Mouse (Mus musculus) G1E (cell line): ENCODE measurements around the gene Nabp2. TPM values are rescaled to one million over a fixed set of nuclear protein-coding genes. Genes with fewer than 3 reads are reported as not detected.

Source experiments
- ATAC-seq: 2 replicates; pipeline ENCODE4 v1.8.0; 2016; ENCODE audit warnings: mild to moderate bottlenecking; ENCODE audit not compliant: insufficient number of reproducible peaks, poor library complexity, low FRiP score, severe bottlenecking; ENCODE audit errors: extremely low read depth
- DNase-seq: peaks from one replicate; pipeline ENCODE4 v3.0.0; 2012; ENCODE audit warnings: low spot score
- H3K27me3 ChIP-seq: 2 replicates; pipeline ENCODE4 v1.6.1; 2012; ENCODE audit warnings: mild to moderate bottlenecking, low read length, inconsistent platforms; ENCODE audit not compliant: insufficient read depth
- H3K36me3 ChIP-seq: replicated peaks from 2 replicates; pipeline ENCODE3; 2012; ENCODE audit warnings: mild to moderate bottlenecking, inconsistent platforms
- H3K4me1 ChIP-seq: 2 replicates; pipeline ENCODE4 v1.6.1; 2012; ENCODE audit warnings: low read depth, low read length, inconsistent platforms, mixed read lengths; ENCODE audit not compliant: insufficient read depth
- H3K4me3 ChIP-seq: 2 replicates; pipeline ENCODE4 v1.5.1; 2012; ENCODE audit warnings: low read depth, mild to moderate bottlenecking, inconsistent platforms, low read length, moderate library complexity, mixed read lengths
- H3K9me3 ChIP-seq: replicated peaks from 2 replicates; pipeline ENCODE4 v1.6.1; 2012; ENCODE audit warnings: inconsistent platforms
- CTCF ChIP-seq: IDR thresholded peaks from 2 replicates; pipeline ENCODE4 v1.5.1; 2012; ENCODE audit warnings: low read depth, low read length, inconsistent platforms, mixed read lengths
- GATA1 ChIP-seq: IDR thresholded peaks from 2 replicates; pipeline ENCODE4 v1.6.1; 2012; ENCODE audit warnings: borderline replicate concordance, low read length, inconsistent platforms, mixed read lengths
- GATA2 ChIP-seq: IDR thresholded peaks from 2 replicates; pipeline ENCODE4 v1.6.1; 2012; ENCODE audit warnings: low read depth, low read length, inconsistent platforms, borderline replicate concordance
- POLR2AphosphoS5 ChIP-seq: IDR thresholded peaks from 2 replicates; pipeline ENCODE4 v1.6.1; 2012; ENCODE audit warnings: low read depth, low read length, inconsistent platforms; ENCODE audit not compliant: insufficient replicate concordance
- TAL1 ChIP-seq: conservative IDR thresholded peaks from 2 replicates; pipeline ENCODE4 v1.6.1; 2012; ENCODE audit warnings: low read depth, low read length, inconsistent platforms, mixed read lengths
- polyA plus RNA-seq: library from polyadenylated mRNA; stranded (reverse); fragments of >175 nt; gene quantifications from 2 replicates; pipeline ENCODE4 v1.2.3, GENCODE M21; 2012
- total RNA-seq, 2 experiments: library from RNA; stranded (forward) in 1 of 2; stranded (reverse) in 1 of 2; fragments of 200-1000 nt in 1 of 2; fragments of >200 nt in 1 of 2; fragmentation: Nextera tagmentation in 1 of 2; gene quantifications; 2 replicates each; pipeline ENCODE4 v1.2.3; 2014 to 2017

Nabp2 gene
- total and polyA plus RNA-seq, 3 experiments, result 37.3 to 152 (median 121) TPM

- DNase-seq, result no peak
- no peaks in the 10 kb centered on the region for H3K27me3 ChIP-seq
- no peak overlapping the region for H3K4me3 ChIP-seq
- no peaks in the 10 kb centered on the region for H3K9me3 ChIP-seq
- 0 out of 2 replicates have a peak, but pooled peaks cover 3% of the 10 kb centered on the region for H3K4me1 ChIP-seq
- H3K36me3 ChIP-seq, result peaks cover 88% of the 10 kb centered on the region
- TF ChIP-seq CTCF, result no peak
- no peak for TF ChIP-seq GATA1
- TF ChIP-seq POLR2AphosphoS5, result no peak
- no peak for TF ChIP-seq TAL1
- TF ChIP-seq GATA2, result no peak
- no peak for ATAC-seq
Observed at GRCm38 (mm10) chr10:128359226-128359625, 52.1 kb downstream of the Nabp2 start.

DNA sequence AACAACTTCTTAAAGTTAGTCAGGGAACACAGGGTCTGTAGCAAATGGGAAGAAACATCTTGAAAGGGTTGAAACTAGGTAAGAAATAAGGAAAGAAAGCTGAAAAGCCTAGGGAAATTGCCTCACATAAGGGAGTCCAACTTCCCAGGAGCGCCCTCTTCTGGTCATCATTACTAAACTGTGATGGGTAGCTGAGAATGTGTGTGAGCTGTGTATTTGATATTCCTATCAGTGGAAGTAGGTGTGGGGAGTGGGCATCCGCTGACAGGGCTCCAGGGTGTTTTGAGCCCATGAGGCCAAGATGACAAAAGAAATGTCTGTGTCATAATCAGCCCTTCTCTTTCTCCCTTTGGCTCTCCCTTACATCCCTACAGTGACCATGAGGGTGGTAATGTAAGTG is 52.5 kb downstream of the Nabp2 start:
- no peak for ATAC-seq
- no peak for DNase-seq
- TF ChIP-seq GATA2 (no peak), CTCF (peak; percentile 40)
- Histone ChIP-seq H3K27me3 (no peaks in the 10 kb centered on the region), H3K36me3 (peaks cover 90% of the 10 kb centered on the region), H3K4me3 (no peak overlapping the region), H3K9me3 (no peaks in the 10 kb centered on the region), H3K4me1 (0 out of 2 replicates have a peak, but pooled peaks cover 3% of the 10 kb centered on the region)

Other genes with a start within 250 kb of the Nabp2 start
Only the 20 nearest of the 26 such genes appear.
- gene Timeless, start 179.4 kb downstream of the Nabp2 start, total RNA-seq (2014; fragmentation: Nextera tagmentation), result 28.1 and 32.6 TPM in 2 replicates
- gene Timeless, start 179.4 kb downstream of the Nabp2 start, total RNA-seq (2017), result 43.8 and 61.4 TPM in 2 replicates
- gene Timeless, start 179.4 kb downstream of the Nabp2 start, polyA plus RNA-seq, result 44.2 and 46.7 TPM in 2 replicates
- not detected in 2 replicates for gene Apon, start 157.4 kb downstream of the Nabp2 start, total RNA-seq (2014; fragmentation: Nextera tagmentation)
- gene Apon, start 157.4 kb downstream of the Nabp2 start, total RNA-seq (2017), result 0.17 and 0.27 TPM in 2 replicates
- 0.04 TPM in 1 of 2 replicates, not detected in the other for gene Apon, start 157.4 kb downstream of the Nabp2 start, polyA plus RNA-seq
- not detected in 2 replicates for gene Apof, start 142.8 kb downstream of the Nabp2 start, total RNA-seq (2014; fragmentation: Nextera tagmentation)
- gene Apof, start 142.8 kb downstream of the Nabp2 start, total RNA-seq (2017), result 0.12 and 0.16 TPM in 2 replicates
- not detected in 2 replicates for gene Apof, start 142.8 kb downstream of the Nabp2 start, polyA plus RNA-seq
- gene Stat2, start 140.9 kb downstream of the Nabp2 start, total RNA-seq (2014; fragmentation: Nextera tagmentation), result 23.3 and 24.5 TPM in 2 replicates
- gene Stat2, start 140.9 kb downstream of the Nabp2 start, total RNA-seq (2017), result 15.0 and 16.7 TPM in 2 replicates
- 10.0 and 10.7 TPM in 2 replicates for gene Stat2, start 140.9 kb downstream of the Nabp2 start, polyA plus RNA-seq
- not detected in 2 replicates for gene Il23a, start 112.7 kb downstream of the Nabp2 start, total RNA-seq (2014; fragmentation: Nextera tagmentation)
- gene Il23a, start 112.7 kb downstream of the Nabp2 start, total RNA-seq (2017), result 0.16 TPM in 1 of 2 replicates, not detected in the other
- 0.03 TPM in 1 of 2 replicates, not detected in the other for gene Il23a, start 112.7 kb downstream of the Nabp2 start, polyA plus RNA-seq
- 23.2 and 30.2 TPM in 2 replicates for gene Pan2, start 108.2 kb downstream of the Nabp2 start, total RNA-seq (2014; fragmentation: Nextera tagmentation)
- gene Pan2, start 108.2 kb downstream of the Nabp2 start, total RNA-seq (2017), result 13.8 TPM in 2 replicates
- gene Pan2, start 108.2 kb downstream of the Nabp2 start, polyA plus RNA-seq, result 3.4 and 3.6 TPM in 2 replicates
- gene Cnpy2, start 89.0 kb downstream of the Nabp2 start, total RNA-seq (2014; fragmentation: Nextera tagmentation), result 57.9 and 91.2 TPM in 2 replicates
- 74.0 and 77.3 TPM in 2 replicates for gene Cnpy2, start 89.0 kb downstream of the Nabp2 start, total RNA-seq (2017)
- gene Cnpy2, start 89.0 kb downstream of the Nabp2 start, polyA plus RNA-seq, result 60.5 and 74.4 TPM in 2 replicates
- 323 and 337 TPM in 2 replicates for gene Cs, start 73.8 kb downstream of the Nabp2 start, total RNA-seq (2014; fragmentation: Nextera tagmentation)
- gene Cs, start 73.8 kb downstream of the Nabp2 start, total RNA-seq (2017), result 175 and 181 TPM in 2 replicates
- 21.6 and 56.6 TPM in 2 replicates for gene Cs, start 73.8 kb downstream of the Nabp2 start, polyA plus RNA-seq
- 28.8 and 29.8 TPM in 2 replicates for gene Coq10a, start 42.5 kb downstream of the Nabp2 start, total RNA-seq (2014; fragmentation: Nextera tagmentation)
- 24.9 and 27.4 TPM in 2 replicates for gene Coq10a, start 42.5 kb downstream of the Nabp2 start, total RNA-seq (2017)
- gene Coq10a, start 42.5 kb downstream of the Nabp2 start, polyA plus RNA-seq, result 7.3 and 8.7 TPM in 2 replicates
- gene Ankrd52, start 34.4 kb downstream of the Nabp2 start, total RNA-seq (2014; fragmentation: Nextera tagmentation), result 72.9 and 80.4 TPM in 2 replicates
- gene Ankrd52, start 34.4 kb downstream of the Nabp2 start, total RNA-seq (2017), result 5.9 and 6.6 TPM in 2 replicates
- 68.3 and 75.9 TPM in 2 replicates for gene Ankrd52, start 34.4 kb downstream of the Nabp2 start, polyA plus RNA-seq
- not detected in 2 replicates for gene Slc39a5, start 10.3 kb downstream of the Nabp2 start, total RNA-seq (2014; fragmentation: Nextera tagmentation)
- not detected in 2 replicates for gene Slc39a5, start 10.3 kb downstream of the Nabp2 start, total RNA-seq (2017)
- not detected in 2 replicates for gene Slc39a5, start 10.3 kb downstream of the Nabp2 start, polyA plus RNA-seq
- 21.7 and 26.8 TPM in 2 replicates for gene Rnf41, start 165 bp upstream of the Nabp2 start, total RNA-seq (2014; fragmentation: Nextera tagmentation)
- 16.6 and 17.8 TPM in 2 replicates for gene Rnf41, start 165 bp upstream of the Nabp2 start, total RNA-seq (2017)
- gene Rnf41, start 165 bp upstream of the Nabp2 start, polyA plus RNA-seq, result 11.7 and 14.6 TPM in 2 replicates
- 100 and 109 TPM in 2 replicates for gene Smarcc2, start 47.8 kb upstream of the Nabp2 start, total RNA-seq (2014; fragmentation: Nextera tagmentation)
- gene Smarcc2, start 47.8 kb upstream of the Nabp2 start, total RNA-seq (2017), result 36.3 and 47.4 TPM in 2 replicates
- 153 and 174 TPM in 2 replicates for gene Smarcc2, start 47.8 kb upstream of the Nabp2 start, polyA plus RNA-seq
- gene Myl6, start 82.7 kb upstream of the Nabp2 start, total RNA-seq (2014; fragmentation: Nextera tagmentation), result 207 and 266 TPM in 2 replicates
- gene Myl6, start 82.7 kb upstream of the Nabp2 start, total RNA-seq (2017), result 1,414 and 1,457 TPM in 2 replicates
- 273 and 359 TPM in 2 replicates for gene Myl6, start 82.7 kb upstream of the Nabp2 start, polyA plus RNA-seq
- 11.4 and 13.1 TPM in 2 replicates for gene Myl6b, start 87.2 kb upstream of the Nabp2 start, total RNA-seq (2014; fragmentation: Nextera tagmentation)
- 1.7 and 2.0 TPM in 2 replicates for gene Myl6b, start 87.2 kb upstream of the Nabp2 start, total RNA-seq (2017)
- gene Myl6b, start 87.2 kb upstream of the Nabp2 start, polyA plus RNA-seq, result 14.7 and 17.4 TPM in 2 replicates
- gene Esyt1, start 114.4 kb upstream of the Nabp2 start, total RNA-seq (2014; fragmentation: Nextera tagmentation), result 31.8 and 36.0 TPM in 2 replicates
- 98.1 and 107 TPM in 2 replicates for gene Esyt1, start 114.4 kb upstream of the Nabp2 start, total RNA-seq (2017)
- 72.2 and 80.2 TPM in 2 replicates for gene Esyt1, start 114.4 kb upstream of the Nabp2 start, polyA plus RNA-seq
- gene Zc3h10, start 136.3 kb upstream of the Nabp2 start, total RNA-seq (2014; fragmentation: Nextera tagmentation), result 7.2 and 9.2 TPM in 2 replicates
- 12.0 and 13.3 TPM in 2 replicates for gene Zc3h10, start 136.3 kb upstream of the Nabp2 start, total RNA-seq (2017)
- 21.1 and 21.9 TPM in 2 replicates for gene Zc3h10, start 136.3 kb upstream of the Nabp2 start, polyA plus RNA-seq
- gene Rpl41, start 137.8 kb upstream of the Nabp2 start, total RNA-seq (2014; fragmentation: Nextera tagmentation), result 2,429 and 2,736 TPM in 2 replicates
- gene Rpl41, start 137.8 kb upstream of the Nabp2 start, total RNA-seq (2017), result 5,596 and 6,924 TPM in 2 replicates
- gene Rpl41, start 137.8 kb upstream of the Nabp2 start, polyA plus RNA-seq, result 10,155 and 11,415 TPM in 2 replicates
- gene Pa2g4, start 154.5 kb upstream of the Nabp2 start, total RNA-seq (2014; fragmentation: Nextera tagmentation), result 692 and 813 TPM in 2 replicates
- 212 and 245 TPM in 2 replicates for gene Pa2g4, start 154.5 kb upstream of the Nabp2 start, total RNA-seq (2017)
- gene Pa2g4, start 154.5 kb upstream of the Nabp2 start, polyA plus RNA-seq, result 659 and 767 TPM in 2 replicates
- gene Erbb3, start 178.2 kb upstream of the Nabp2 start, total RNA-seq (2014; fragmentation: Nextera tagmentation), result 2.0 and 2.2 TPM in 2 replicates
- 0.35 and 0.49 TPM in 2 replicates for gene Erbb3, start 178.2 kb upstream of the Nabp2 start, total RNA-seq (2017)
- gene Erbb3, start 178.2 kb upstream of the Nabp2 start, polyA plus RNA-seq, result 0.15 and 0.17 TPM in 2 replicates